Mouse (Mus musculus): Measurements from ENCODE around the gene Adcy4. TPM values are rescaled to one million over a fixed set of nuclear protein-coding genes. Genes with fewer than 3 reads are reported as not detected.

Adcy4 gene
- polyA plus RNA-seq (2015; fragmentation: Nextera tagmentation; extraction: Ambion mirVana) = 2.4 and 2.6 TPM in 2 replicates

DNA sequence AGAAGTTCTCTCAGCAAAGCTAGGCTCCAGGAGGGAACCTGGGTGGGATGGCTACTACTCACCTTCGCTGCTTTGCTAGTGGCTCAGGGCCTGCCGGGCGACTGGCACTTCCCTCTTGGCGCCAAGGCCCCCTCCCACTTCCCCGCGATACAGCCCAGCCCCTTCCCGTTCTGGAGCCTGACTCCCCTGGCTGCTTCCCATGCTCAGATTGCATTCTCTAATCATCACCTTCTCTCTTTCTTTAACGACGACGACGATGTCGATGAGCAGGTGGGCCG lies at the start of gene Adcy4:
Gene Adcy4 (minus strand): TSS at position 138 of the 278 bp plus-strand sequence.

DNA sequence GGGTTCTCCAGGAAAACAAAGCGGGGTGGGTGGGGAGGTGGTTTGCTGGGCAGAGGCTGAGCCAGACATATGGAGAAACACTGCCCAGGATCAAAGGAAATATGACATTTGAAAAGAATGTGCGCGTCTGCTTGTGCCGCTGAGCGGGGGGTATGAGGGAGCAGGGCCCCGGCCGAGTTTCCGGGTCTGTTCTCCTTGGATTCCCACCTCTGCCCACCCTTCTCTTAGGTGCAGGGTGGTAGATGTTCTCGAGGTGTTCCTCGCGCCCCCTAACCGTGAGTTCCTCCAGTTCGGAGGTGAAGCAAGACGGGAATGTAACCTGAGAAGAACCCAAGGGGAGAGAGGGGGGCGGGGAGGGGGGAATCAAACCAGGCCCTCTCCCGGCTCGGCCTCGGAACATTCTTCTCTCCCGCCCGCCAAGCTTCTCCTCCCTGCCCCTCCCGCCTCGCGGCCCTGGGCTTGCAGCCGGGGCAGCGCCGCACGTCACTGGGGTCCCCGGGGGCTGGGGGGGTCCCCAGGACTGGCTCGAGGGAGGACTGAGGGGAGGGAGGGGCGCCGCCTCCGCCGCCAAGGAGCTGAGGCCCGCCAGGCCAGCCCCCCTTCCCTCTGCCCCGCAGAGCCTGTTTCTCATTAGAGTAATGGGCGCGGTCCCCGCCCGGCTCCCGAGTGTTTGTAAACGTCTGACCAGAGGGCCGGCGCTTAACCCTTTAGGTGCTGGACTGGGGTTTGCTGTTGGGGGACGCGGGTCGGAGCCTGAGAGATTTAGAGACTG lies 39.3 kb upstream of the Adcy4 start, which contains the start of gene Nfatc4:
Gene Nfatc4 (plus strand): TSS at position 154 of the 772 bp plus-strand sequence.

DNA sequence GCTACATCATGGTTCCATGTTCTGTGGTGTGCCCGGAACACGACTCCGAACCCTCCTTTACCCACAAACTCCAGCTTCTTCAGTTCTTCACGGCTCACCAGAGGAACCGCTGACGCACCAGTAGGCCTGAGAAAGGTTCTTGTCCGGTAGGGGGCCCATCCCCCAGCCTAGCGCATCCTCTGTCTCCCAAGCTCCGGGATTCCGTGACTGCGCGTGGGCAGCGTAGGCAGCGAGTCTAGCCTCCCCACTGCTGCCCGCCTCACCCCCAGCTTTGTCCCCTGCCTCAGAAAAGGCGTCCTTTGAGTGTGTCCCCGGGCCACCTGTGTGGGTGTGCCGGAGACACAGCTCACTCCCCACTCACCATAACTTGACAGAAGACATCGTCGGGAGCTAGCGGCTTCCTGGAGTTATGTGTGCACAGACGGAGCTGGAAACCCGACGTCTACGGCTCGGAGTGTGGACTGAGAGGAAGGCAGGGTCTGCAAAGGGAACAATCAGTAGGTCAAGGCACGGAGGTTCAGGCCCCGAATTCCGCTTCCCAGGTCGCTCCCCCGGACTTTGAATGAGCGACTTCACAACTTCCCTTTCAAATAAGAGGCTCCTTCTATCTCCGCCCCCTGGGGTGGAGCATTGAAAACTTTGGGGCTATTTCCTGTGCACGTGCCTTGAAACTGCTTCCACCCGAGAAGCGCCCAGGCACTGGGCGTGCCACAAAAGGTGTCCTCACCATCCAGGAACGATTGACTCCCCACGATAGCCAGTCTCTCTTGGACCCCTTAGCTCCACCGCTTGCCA lies 4.6 kb upstream of the Adcy4 start, which contains the start of gene Ripk3:
Gene Ripk3 (minus strand): TSS at position 610 of the 795 bp plus-strand sequence.

DNA sequence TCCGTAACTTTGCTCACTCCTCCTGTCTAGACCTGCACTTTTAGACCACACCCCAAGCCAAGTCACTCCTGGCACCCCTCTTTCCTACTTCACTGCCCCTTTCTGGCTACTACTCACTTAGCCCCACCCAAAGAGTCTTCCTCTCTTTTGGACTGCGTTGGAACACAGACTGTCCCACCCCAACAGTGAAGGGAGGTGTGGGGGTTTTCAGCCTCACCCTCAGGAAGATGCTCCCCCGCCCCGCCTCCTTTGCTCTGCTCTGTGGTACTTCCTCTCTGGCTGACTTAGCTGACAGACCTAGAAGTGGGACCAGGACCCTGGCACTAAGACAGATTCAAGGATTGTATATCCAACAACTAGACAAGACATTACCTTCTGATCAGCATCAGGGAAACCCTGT lies 18.2 kb downstream of the Adcy4 start, which contains the start of gene Ltb4r1:
Gene Ltb4r1 (plus strand): TSS at position 267 of the 400 bp plus-strand sequence.

DNA sequence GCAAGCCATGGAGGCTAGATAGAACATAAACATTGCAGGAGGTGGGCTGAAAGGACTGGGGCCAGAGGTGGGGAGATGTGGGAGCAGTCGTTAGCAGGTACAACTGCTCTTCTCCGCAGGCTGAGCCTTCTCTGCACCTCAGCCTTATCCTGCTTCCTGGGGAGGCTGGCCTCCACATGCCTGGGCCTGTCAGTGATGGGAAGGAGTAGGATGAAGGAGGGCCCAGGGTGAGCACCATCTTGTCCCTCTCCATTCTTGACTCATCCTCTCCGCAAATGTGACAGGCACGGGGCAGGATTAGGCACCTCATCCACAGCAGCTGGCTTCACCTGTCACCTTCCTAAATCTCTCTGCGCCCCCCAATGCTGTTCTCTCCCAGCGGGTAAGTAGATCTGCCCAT lies 22.7 kb downstream of the Adcy4 start, which contains the start of gene Ltb4r2:
Gene Ltb4r2 (plus strand): TSS at position 266 of the 400 bp plus-strand sequence.

DNA sequence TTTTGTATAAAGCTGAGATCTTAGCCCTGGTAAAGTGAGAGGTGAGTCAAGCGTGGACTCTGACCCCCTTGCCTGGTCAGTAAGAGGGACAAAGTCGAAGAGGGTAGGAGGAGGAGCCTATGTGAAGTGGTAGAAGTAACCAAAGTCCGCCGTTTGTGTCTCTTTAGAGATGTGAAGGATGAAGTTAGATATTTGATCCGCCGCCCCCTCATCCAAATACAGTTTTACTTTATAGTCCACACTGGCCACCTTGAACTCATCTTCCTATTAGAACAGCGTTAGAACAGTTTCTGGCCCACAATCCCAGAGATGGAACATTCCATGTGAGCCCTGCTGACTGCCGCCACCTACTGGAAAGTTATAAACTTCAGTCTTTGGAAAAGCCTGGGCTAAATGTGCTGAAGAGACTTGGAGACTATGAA lies 25.5 kb downstream of the Adcy4 start, which contains the start of gene Cideb:
Gene Cideb (minus strand): TSS at position 96 of the 422 bp plus-strand sequence.

DNA sequence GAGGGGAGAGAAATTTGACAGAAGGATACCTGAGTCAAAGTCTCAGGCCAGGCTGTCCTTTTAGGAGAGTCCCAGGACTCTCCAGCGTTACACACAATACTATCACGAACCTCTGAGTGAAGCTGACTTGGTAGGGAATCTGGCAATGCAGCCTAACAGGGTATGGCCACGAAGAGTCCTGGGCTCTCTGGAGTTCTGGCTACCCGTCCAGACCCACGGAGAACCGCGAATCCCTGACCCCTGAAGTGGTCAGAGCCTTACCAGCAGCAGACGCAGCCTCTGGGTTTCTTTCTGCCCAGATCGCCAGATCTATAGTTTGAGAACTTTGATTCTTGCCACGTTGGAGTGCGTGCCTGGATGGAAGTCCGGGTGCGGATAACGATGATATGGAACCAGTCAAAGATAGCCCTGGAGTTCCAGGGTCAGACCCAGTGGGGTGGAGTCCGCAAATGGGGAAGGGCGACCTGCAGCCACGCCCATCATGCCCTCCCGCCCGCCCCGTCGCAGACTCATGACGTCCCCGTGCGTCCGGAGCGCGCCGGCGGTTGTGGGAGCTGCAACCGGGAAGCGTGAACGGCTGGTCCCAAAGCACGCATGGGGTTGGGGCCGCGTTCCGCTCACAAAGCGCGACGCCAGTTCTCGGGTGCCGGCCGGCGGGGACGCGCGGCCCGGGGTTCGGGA lies 38.6 kb downstream of the Adcy4 start, which contains the start of the genes Dhrs1 and Nop9:
Gene Dhrs1 (minus strand): TSS at position 511 of the 681 bp plus-strand sequence.
Gene Nop9 (plus strand): TSS at position 514 of the 681 bp plus-strand sequence.

DNA sequence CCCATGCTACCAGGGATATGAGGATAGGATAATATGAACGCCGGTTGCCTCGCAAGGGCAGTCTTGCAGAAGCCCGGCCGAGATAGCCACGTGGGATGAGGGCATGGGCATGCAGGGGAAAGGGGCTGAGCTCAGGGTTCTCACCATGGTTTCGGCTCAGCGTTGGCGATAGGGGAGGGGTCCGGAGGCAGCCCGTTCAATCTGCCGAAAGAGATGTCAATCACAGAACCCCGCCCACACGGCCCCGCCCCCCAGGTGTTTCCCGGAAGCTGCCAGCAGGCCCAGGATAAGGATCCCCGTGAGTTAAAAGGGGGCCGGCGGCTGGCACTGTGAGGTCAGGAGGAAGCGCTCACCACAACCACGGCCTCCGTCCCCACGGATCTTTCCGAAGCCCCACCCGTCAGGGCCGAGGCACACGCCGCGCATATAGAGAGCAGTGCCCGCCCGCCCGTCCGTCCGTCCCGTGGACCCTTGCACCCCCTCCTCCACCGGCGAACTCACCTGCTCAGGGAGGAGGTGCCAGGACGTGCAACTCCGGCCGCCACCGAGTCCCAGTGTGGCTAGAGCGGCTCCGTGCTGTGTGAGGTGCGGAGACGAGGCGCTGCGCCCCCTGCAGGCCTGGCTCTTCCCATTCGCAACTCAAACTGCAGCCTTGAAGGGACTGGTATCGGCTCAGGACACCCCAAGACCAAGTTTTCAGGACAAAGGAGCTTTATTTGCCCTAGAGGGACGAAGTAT lies 62.0 kb downstream of the Adcy4 start, which contains the start of gene Rabggta:
Gene Rabggta (minus strand): TSS at position 564 of the 738 bp plus-strand sequence.

Other genes starting within 250 kb of the Adcy4 start
- gene Pck2, start 243.8 kb downstream of the Adcy4 start, polyA plus RNA-seq (2015; fragmentation: Nextera tagmentation; extraction: Ambion mirVana) = 28.3 and 29.6 TPM in 2 replicates
- gene Dcaf11, start 224.1 kb downstream of the Adcy4 start, polyA plus RNA-seq (2015; fragmentation: Nextera tagmentation; extraction: Ambion mirVana) = 77.2 and 77.8 TPM in 2 replicates
- 0.83 and 1.1 TPM in 2 replicates for gene A730061H03Rik, start 223.7 kb downstream of the Adcy4 start, polyA plus RNA-seq (2015; fragmentation: Nextera tagmentation; extraction: Ambion mirVana)
- gene Fitm1, start 208.5 kb downstream of the Adcy4 start, polyA plus RNA-seq (2015; fragmentation: Nextera tagmentation; extraction: Ambion mirVana) = 0.32 TPM in 1 of 2 replicates, not detected in the other
- gene Psme1, start 206.0 kb downstream of the Adcy4 start, polyA plus RNA-seq (2015; fragmentation: Nextera tagmentation; extraction: Ambion mirVana) = 218 and 246 TPM in 2 replicates
- 92.8 and 99.8 TPM in 2 replicates for gene Emc9, start 198.8 kb downstream of the Adcy4 start, polyA plus RNA-seq (2015; fragmentation: Nextera tagmentation; extraction: Ambion mirVana)
- 154 and 183 TPM in 2 replicates for gene Psme2, start 193.0 kb downstream of the Adcy4 start, polyA plus RNA-seq (2015; fragmentation: Nextera tagmentation; extraction: Ambion mirVana)
- gene Rnf31, start 192.4 kb downstream of the Adcy4 start, polyA plus RNA-seq (2015; fragmentation: Nextera tagmentation; extraction: Ambion mirVana) = 16.4 and 23.6 TPM in 2 replicates
- 10.0 and 13.8 TPM in 2 replicates for gene Irf9, start 180.5 kb downstream of the Adcy4 start, polyA plus RNA-seq (2015; fragmentation: Nextera tagmentation; extraction: Ambion mirVana)
- gene Rec8, start 166.1 kb downstream of the Adcy4 start, polyA plus RNA-seq (2015; fragmentation: Nextera tagmentation; extraction: Ambion mirVana) = 14.5 and 14.7 TPM in 2 replicates
- gene Ipo4, start 148.1 kb downstream of the Adcy4 start, polyA plus RNA-seq (2015; fragmentation: Nextera tagmentation; extraction: Ambion mirVana) = 91.3 and 115 TPM in 2 replicates
- 1.4 and 1.9 TPM in 2 replicates for gene Gm49378, start 146.2 kb downstream of the Adcy4 start, polyA plus RNA-seq (2015; fragmentation: Nextera tagmentation; extraction: Ambion mirVana)
- 56.4 and 60.8 TPM in 2 replicates for gene Tm9sf1, start 140.3 kb downstream of the Adcy4 start, polyA plus RNA-seq (2015; fragmentation: Nextera tagmentation; extraction: Ambion mirVana)
- gene Tssk4, start 133.9 kb downstream of the Adcy4 start, polyA plus RNA-seq (2015; fragmentation: Nextera tagmentation; extraction: Ambion mirVana) = 0.18 and 0.27 TPM in 2 replicates
- 73.9 and 80.1 TPM in 2 replicates for gene Mdp1, start 123.6 kb downstream of the Adcy4 start, polyA plus RNA-seq (2015; fragmentation: Nextera tagmentation; extraction: Ambion mirVana)
- gene Gmpr2, start 112.2 kb downstream of the Adcy4 start, polyA plus RNA-seq (2015; fragmentation: Nextera tagmentation; extraction: Ambion mirVana) = 39.0 and 39.8 TPM in 2 replicates
- 600 and 637 TPM in 2 replicates for gene Nedd8, start 112.0 kb downstream of the Adcy4 start, polyA plus RNA-seq (2015; fragmentation: Nextera tagmentation; extraction: Ambion mirVana)
- 23.1 and 26.2 TPM in 2 replicates for gene Tinf2, start 102.3 kb downstream of the Adcy4 start, polyA plus RNA-seq (2015; fragmentation: Nextera tagmentation; extraction: Ambion mirVana)
- 0.19 and 0.46 TPM in 2 replicates for gene Tgm1, start 70.2 kb downstream of the Adcy4 start, polyA plus RNA-seq (2015; fragmentation: Nextera tagmentation; extraction: Ambion mirVana)
- gene Rabggta, start 61.8 kb downstream of the Adcy4 start, polyA plus RNA-seq (2015; fragmentation: Nextera tagmentation; extraction: Ambion mirVana) = 51.6 and 55.1 TPM in 2 replicates
- gene Dhrs1, start 38.4 kb downstream of the Adcy4 start, polyA plus RNA-seq (2015; fragmentation: Nextera tagmentation; extraction: Ambion mirVana) = 98.5 and 99.2 TPM in 2 replicates
- 18.9 and 24.6 TPM in 2 replicates for gene Nop9, start 38.4 kb downstream of the Adcy4 start, polyA plus RNA-seq (2015; fragmentation: Nextera tagmentation; extraction: Ambion mirVana)
- gene Cideb, start 25.6 kb downstream of the Adcy4 start, polyA plus RNA-seq (2015; fragmentation: Nextera tagmentation; extraction: Ambion mirVana) = 0.57 and 0.76 TPM in 2 replicates
- 0.50 and 0.74 TPM in 2 replicates for gene Ltb4r2, start 22.7 kb downstream of the Adcy4 start, polyA plus RNA-seq (2015; fragmentation: Nextera tagmentation; extraction: Ambion mirVana)
- gene Ltb4r1, start 18.1 kb downstream of the Adcy4 start, polyA plus RNA-seq (2015; fragmentation: Nextera tagmentation; extraction: Ambion mirVana) = 0.38 and 1.1 TPM in 2 replicates
- 1.4 and 1.5 TPM in 2 replicates for gene Ripk3, start 4.8 kb upstream of the Adcy4 start, polyA plus RNA-seq (2015; fragmentation: Nextera tagmentation; extraction: Ambion mirVana)
- 5.1 and 5.7 TPM in 2 replicates for gene Nfatc4, start 39.0 kb upstream of the Adcy4 start, polyA plus RNA-seq (2015; fragmentation: Nextera tagmentation; extraction: Ambion mirVana)
- gene Nynrin, start 69.9 kb upstream of the Adcy4 start, polyA plus RNA-seq (2015; fragmentation: Nextera tagmentation; extraction: Ambion mirVana) = 5.8 and 6.7 TPM in 2 replicates
- 0.68 and 1.0 TPM in 2 replicates for gene Cbln3, start 100.3 kb upstream of the Adcy4 start, polyA plus RNA-seq (2015; fragmentation: Nextera tagmentation; extraction: Ambion mirVana)
- gene Khnyn, start 100.9 kb upstream of the Adcy4 start, polyA plus RNA-seq (2015; fragmentation: Nextera tagmentation; extraction: Ambion mirVana) = 6.2 and 7.5 TPM in 2 replicates
- gene Sdr39u1, start 116.2 kb upstream of the Adcy4 start, polyA plus RNA-seq (2015; fragmentation: Nextera tagmentation; extraction: Ambion mirVana) = 141 and 152 TPM in 2 replicates
- 0.43 and 0.57 TPM in 2 replicates for gene Cma1, start 160.6 kb upstream of the Adcy4 start, polyA plus RNA-seq (2015; fragmentation: Nextera tagmentation; extraction: Ambion mirVana)
- not detected in 2 replicates for gene Cma2, start 166.9 kb upstream of the Adcy4 start, polyA plus RNA-seq (2015; fragmentation: Nextera tagmentation; extraction: Ambion mirVana)
- not detected in 2 replicates for gene Mcpt1, start 233.9 kb upstream of the Adcy4 start, polyA plus RNA-seq (2015; fragmentation: Nextera tagmentation; extraction: Ambion mirVana)
- not detected in 2 replicates for gene Mcpt9, start 246.4 kb upstream of the Adcy4 start, polyA plus RNA-seq (2015; fragmentation: Nextera tagmentation; extraction: Ambion mirVana)